In genomic region chr1:30872836-30873540, GRCm38 (mm10) we compare ENCODE assay signal across 8 mouse cellular contexts. TPM values are rescaled to one million over a fixed set of nuclear protein-coding genes. Genes with fewer than 3 reads are reported as not detected.
A peak's percentile ranks its signal among the peaks of the same experiment; 100 is the strongest.
DNase-seq lines count a peak whose midpoint lies in the region; ATAC-seq lines count a peak whose summit lies in the region.

No protein-coding gene starts in this region.

- peak overlapping the region; percentile 93 for H3K4me3 ChIP-seq in kidney, embryonic 15.5 days (replicated peaks)
- H3K4me3 ChIP-seq in forebrain, embryonic 12.5 days (replicated peaks): peak overlapping the region; percentile 91
- peak overlapping the region; percentile 94 for H3K4me3 ChIP-seq in liver, embryonic 13.5 days (replicated peaks)
- H3K4me3 ChIP-seq in neural tube, embryonic 11.5 days (ENCODE audit: low read depth, low read length): peak overlapping the region; percentile 77

- H3K27me3 ChIP-seq in kidney, embryonic 15.5 days: no peaks in the 10 kb centered on the region
- H3K27me3 ChIP-seq in forebrain, embryonic 12.5 days: no peaks in the 10 kb centered on the region
- no peaks in the 10 kb centered on the region for H3K27me3 ChIP-seq in liver, embryonic 13.5 days
- H3K27me3 ChIP-seq in neural tube, embryonic 11.5 days (ENCODE audit: control insufficient read depth, insufficient read depth, low read length): no peaks in the 10 kb centered on the region

- peaks cover 17% of the 10 kb centered on the region for H3K4me1 ChIP-seq in kidney, embryonic 15.5 days
- H3K4me1 ChIP-seq in forebrain, embryonic 12.5 days: peaks cover 17% of the 10 kb centered on the region
- peaks cover 20% of the 10 kb centered on the region for H3K4me1 ChIP-seq in liver, embryonic 13.5 days (replicated peaks)
- peaks cover 9% of the 10 kb centered on the region; the same call in 1 of the 2 replicates for H3K4me1 ChIP-seq in neural tube, embryonic 11.5 days (ENCODE audit: control insufficient read depth, insufficient read depth, low read length)

- no peaks in the 10 kb centered on the region for H3K36me3 ChIP-seq in kidney, embryonic 15.5 days
- H3K36me3 ChIP-seq in forebrain, embryonic 12.5 days (replicated peaks): no peaks in the 10 kb centered on the region; the same call in 1 of the 2 replicates
- no peaks in the 10 kb centered on the region for H3K36me3 ChIP-seq in liver, embryonic 13.5 days
- no peaks in the 10 kb centered on the region for H3K36me3 ChIP-seq in neural tube, embryonic 11.5 days (ENCODE audit: control insufficient read depth, insufficient read depth, low read length)

- no peaks in the 10 kb centered on the region for H3K9me3 ChIP-seq in kidney, embryonic 15.5 days (replicated peaks)
- no peaks in the 10 kb centered on the region for H3K9me3 ChIP-seq in forebrain, embryonic 12.5 days
- no peaks in the 10 kb centered on the region for H3K9me3 ChIP-seq in liver, embryonic 13.5 days (replicated peaks)
- H3K9me3 ChIP-seq in neural tube, embryonic 11.5 days (ENCODE audit: control insufficient read depth, low read length): no peaks in the 10 kb centered on the region

- H3K27ac ChIP-seq in kidney, embryonic 15.5 days: peak overlapping the region; percentile 98
- peak overlapping the region; percentile 100 for H3K27ac ChIP-seq in forebrain, embryonic 12.5 days
- H3K27ac ChIP-seq in liver, embryonic 13.5 days: peak overlapping the region; percentile 95
- H3K27ac ChIP-seq in neural tube, embryonic 11.5 days (ENCODE audit: low read depth, low read length): peak overlapping the region; percentile 99

- WGBS in kidney, embryonic 15.5 days: 0% methylated on average over 68 of the region's 79 CpGs
- WGBS in forebrain, embryonic 12.5 days: under 1% methylated on average over 66 of the region's 79 CpGs
- WGBS in liver, embryonic 13.5 days (ENCODE audit: insufficient replicate concordance): 1% methylated on average over 60 of the region's 79 CpGs
- under 1% methylated on average over 48 of the region's 79 CpGs for WGBS in neural tube, embryonic 11.5 days

- no peak for DNase-seq in kidney, postnatal 14 days
- peak; percentile 77 for DNase-seq in induced T-regulatory cell, adult 2 months (ENCODE audit: low read depth)
- peak; percentile 44 for DNase-seq in liver, embryonic 13.5 days
- peak; percentile 66 for DNase-seq in neural tube, embryonic 11.5 days (ENCODE audit: low spot score)
- peak; percentile 71 for DNase-seq in thymus, postnatal 4 days

- ATAC-seq in kidney, embryonic 15.5 days (replicated peaks; ENCODE audit: low FRiP score): peak; percentile 83
- peak; percentile 57 for ATAC-seq in activated CD4-positive, CD25-positive, alpha-beta regulatory T cell, adult 4 months
- ATAC-seq in forebrain, embryonic 12.5 days (ENCODE audit: low FRiP score): peak; percentile 52
- peak; percentile 83 for ATAC-seq in liver, embryonic 13.5 days (ENCODE audit: low read depth)
- peak; percentile 81 for ATAC-seq in neural tube, embryonic 11.5 days (ENCODE audit: insufficient read depth, low FRiP score, low TSS enrichment)

- H3K9ac ChIP-seq in kidney, embryonic 15.5 days: peak overlapping the region; percentile 93
- peak overlapping the region; percentile 96 for H3K9ac ChIP-seq in forebrain, embryonic 12.5 days
- H3K9ac ChIP-seq in liver, embryonic 13.5 days: peak overlapping the region; percentile 96
- H3K9ac ChIP-seq in neural tube, embryonic 11.5 days (ENCODE audit: low read length): peak overlapping the region; percentile 97

- peak overlapping the region; percentile 64 for H3K4me2 ChIP-seq in kidney, embryonic 15.5 days
- peak overlapping the region; percentile 56 for H3K4me2 ChIP-seq in forebrain, embryonic 12.5 days
- peak overlapping the region; percentile 74 for H3K4me2 ChIP-seq in liver, embryonic 13.5 days
- H3K4me2 ChIP-seq in neural tube, embryonic 11.5 days (ENCODE audit: low read depth): peak overlapping the region; percentile 55

RNA-seq across cellular contexts. Expression of gene Phf3, which starts 0.7 kb away (rescaled TPM):
- polyA plus RNA-seq in kidney, embryonic 15.5 days (2015; fragmentation: Nextera tagmentation; extraction: Ambion mirVana): 37.0 and 40.8 TPM in 2 replicates
- polyA plus RNA-seq in activated CD4-positive, CD25-positive, alpha-beta regulatory T cell, adult 4 months (2017; shearing (Covaris generic)): 10 to 100 TPM; 19.3 to 27.9 TPM
- polyA plus RNA-seq in forebrain, embryonic 12.5 days (2016; fragmentation: Nextera tagmentation; extraction: Ambion mirVana): 47.5 and 50.3 TPM in 2 replicates
- polyA plus RNA-seq in liver, embryonic 13.5 days (2015; fragmentation: Nextera tagmentation; extraction: Ambion mirVana): 13.4 and 16.6 TPM in 2 replicates
- polyA plus RNA-seq in neural tube, embryonic 11.5 days (2014; fragmentation: Nextera tagmentation; extraction: Ambion mirVana): 36.4 and 42.4 TPM in 2 replicates
